Mouse (Mus musculus) erythroblast, embryonic 14.5 days (primary cell): Measurements from ENCODE around the gene Immt.

Experiments
- GATA1 ChIP-seq: IDR thresholded peaks from 2 replicates; pipeline ENCODE4 v1.6.1; 2012; ENCODE audit warnings: low read length, inconsistent platforms, mixed read lengths
- TAL1 ChIP-seq: IDR thresholded peaks from 3 replicates; pipeline ENCODE4 v1.6.1; 2012; ENCODE audit warnings: low read length, inconsistent platforms, mixed read lengths

GRCm38 (mm10) chr6:71920752-71921151, 89.6 kb downstream of the Immt start:
- TF ChIP-seq GATA1: no peak
- no peak for TF ChIP-seq TAL1
